Mouse (Mus musculus) ES-Bruce4 (cell line): ENCODE measurements at regions not wholly inside any gene's neighbourhood (a gene's known extent, or its start where the extent isn't known, plus 50 kb on each side); places are given as distances from the start of the nearest gene placed in this dataset.

Source experiments
- H3K27ac ChIP-seq: 2 replicates; pipeline ENCODE4 v1.5.1; 2012; ENCODE audit warnings: low read length, inconsistent platforms; ENCODE audit not compliant: insufficient read depth
- H3K27me3 ChIP-seq: 2 replicates; pipeline ENCODE4 v1.6.1; 2012; ENCODE audit warnings: mild to moderate bottlenecking, low read length, inconsistent platforms; ENCODE audit not compliant: control insufficient read depth, poor library complexity, insufficient read depth, severe bottlenecking
- H3K36me3 ChIP-seq: 2 replicates; pipeline ENCODE4 v1.6.1; 2012; ENCODE audit warnings: inconsistent platforms, mild to moderate bottlenecking, low read length, moderate library complexity; ENCODE audit not compliant: control insufficient read depth, poor library complexity, insufficient read depth, severe bottlenecking
- H3K4me1 ChIP-seq: one replicate; pipeline ENCODE4 v1.8.1; 2011; ENCODE audit warnings: low read length; ENCODE audit not compliant: control insufficient read depth, insufficient read depth
- H3K4me3 ChIP-seq: 2 replicates; pipeline ENCODE4 v1.5.1; 2011; ENCODE audit warnings: low read depth, mild to moderate bottlenecking, low read length
- H3K9ac ChIP-seq: 2 replicates; pipeline ENCODE4 v1.6.1; 2012; ENCODE audit warnings: low read depth, mild to moderate bottlenecking, inconsistent platforms; ENCODE audit not compliant: poor library complexity, severe bottlenecking
- H3K9me3 ChIP-seq: replicated peaks from 2 replicates; pipeline ENCODE4 v1.6.1; 2012; ENCODE audit warnings: mild to moderate bottlenecking, low read length, inconsistent platforms; ENCODE audit not compliant: control insufficient read depth, poor library complexity, insufficient read depth, severe bottlenecking
- CTCF ChIP-seq: IDR thresholded peaks from one replicate; pipeline ENCODE4 v1.8.1; 2011; ENCODE audit warnings: low read depth, low read length
- EP300 ChIP-seq: IDR thresholded peaks from 2 replicates; pipeline ENCODE4 v1.6.1; 2011; ENCODE audit warnings: low read depth, low read length; ENCODE audit not compliant: insufficient read depth
- POLR2A ChIP-seq: IDR thresholded peaks from one replicate; pipeline ENCODE4 v1.8.1; 2011; ENCODE audit warnings: low read length; ENCODE audit not compliant: insufficient read depth

- TF ChIP-seq CTCF (no peak), POLR2A (no peak), EP300 (no peak)
These were observed 424.2 kb downstream of the Cntn6 start for GRCm38 (mm10) chr6:104916787-104917186.

GRCm38 (mm10) chr6:104922577-104922976 lies 430.0 kb downstream of the Cntn6 start:
- Histone ChIP-seq H3K27ac (no peak overlapping the region), H3K9ac (no peak overlapping the region), H3K27me3 (no peaks in the 10 kb centered on the region), H3K36me3 (no peaks in the 10 kb centered on the region), H3K9me3 (no peaks in the 10 kb centered on the region), H3K4me3 (no peak overlapping the region), H3K4me1 (no peaks in the 10 kb centered on the region)
- TF ChIP-seq CTCF: no peak
- no peak for TF ChIP-seq POLR2A
- TF ChIP-seq EP300: no peak

More at GRCm38 (mm10) chr6:104916787-104917186, 424.2 kb downstream of the Cntn6 start:
- Histone ChIP-seq H3K4me3 (no peak overlapping the region), H3K9ac (no peak overlapping the region), H3K27me3 (no peaks in the 10 kb centered on the region), H3K9me3 (no peaks in the 10 kb centered on the region), H3K4me1 (no peaks in the 10 kb centered on the region), H3K27ac (no peak overlapping the region), H3K36me3 (no peaks in the 10 kb centered on the region)

DNA sequence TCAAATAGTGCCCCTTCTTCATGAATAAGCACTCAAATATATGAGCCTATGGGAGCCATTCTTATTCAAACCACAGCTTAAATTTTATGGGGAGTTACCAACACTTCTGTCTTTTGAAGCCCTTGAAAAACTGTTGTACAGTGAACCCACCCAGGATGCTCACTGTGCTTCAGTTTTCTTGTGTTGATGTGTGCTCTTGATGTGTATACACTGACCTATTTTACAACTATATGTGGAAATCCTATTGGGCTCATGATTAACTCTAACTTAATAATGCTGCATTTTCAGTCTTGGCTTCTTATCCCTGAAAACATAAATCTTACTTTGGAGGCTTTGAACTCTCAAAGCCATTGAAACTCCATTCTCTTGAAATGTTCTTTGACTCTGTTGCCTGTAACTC lies 433.5 kb downstream of the Cntn6 start:
- H3K9me3 ChIP-seq: no peaks in the 10 kb centered on the region
- H3K36me3 ChIP-seq: no peaks in the 10 kb centered on the region
- no peak overlapping the region for H3K27ac ChIP-seq
- no peak for TF ChIP-seq CTCF
- TF ChIP-seq POLR2A: no peak
- no peak for TF ChIP-seq EP300
- no peak overlapping the region for H3K4me3 ChIP-seq
- no peak overlapping the region for H3K9ac ChIP-seq
- no peaks in the 10 kb centered on the region for H3K27me3 ChIP-seq
- no peaks in the 10 kb centered on the region for H3K4me1 ChIP-seq

DNA sequence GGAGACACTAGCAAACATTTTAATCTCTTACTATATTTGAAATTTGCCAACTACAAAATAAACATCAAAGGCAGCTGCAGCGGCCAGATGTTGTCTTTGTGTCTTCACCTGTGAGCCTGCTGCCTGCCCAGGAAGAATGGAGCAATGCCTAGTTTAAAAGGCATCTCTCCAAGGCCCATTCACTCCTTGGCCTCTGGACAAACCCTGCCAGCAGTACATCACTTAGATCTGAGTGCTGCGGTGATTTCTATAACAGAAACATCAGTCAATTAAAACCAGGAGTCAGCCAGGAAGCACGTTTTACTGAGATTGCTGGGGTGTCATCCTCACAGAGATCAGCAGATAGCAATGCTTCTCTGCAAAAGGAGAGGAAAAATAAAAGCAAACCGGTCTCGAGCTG lies 437.7 kb downstream of the Cntn6 start:
- Histone ChIP-seq H3K36me3 (no peaks in the 10 kb centered on the region), H3K27me3 (no peaks in the 10 kb centered on the region), H3K4me3 (no peak overlapping the region), H3K9ac (no peak overlapping the region), H3K27ac (no peak overlapping the region), H3K4me1 (no peaks in the 10 kb centered on the region), H3K9me3 (no peaks in the 10 kb centered on the region)
- TF ChIP-seq CTCF (no peak), POLR2A (no peak), EP300 (no peak)

GRCm38 (mm10) chr6:104932153-104932552 lies 439.6 kb downstream of the Cntn6 start:
- TF ChIP-seq EP300 (no peak), POLR2A (no peak), CTCF (no peak)
- Histone ChIP-seq H3K4me3 (no peak overlapping the region), H3K9me3 (no peaks in the 10 kb centered on the region), H3K4me1 (no peaks in the 10 kb centered on the region), H3K36me3 (no peaks in the 10 kb centered on the region), H3K9ac (no peak overlapping the region), H3K27me3 (no peaks in the 10 kb centered on the region), H3K27ac (no peak overlapping the region)

- TF ChIP-seq POLR2A (no peak), EP300 (no peak), CTCF (no peak)
- Histone ChIP-seq H3K27me3 (no peaks in the 10 kb centered on the region), H3K9me3 (no peaks in the 10 kb centered on the region), H3K4me3 (no peak overlapping the region), H3K4me1 (no peaks in the 10 kb centered on the region), H3K27ac (no peak overlapping the region), H3K36me3 (no peaks in the 10 kb centered on the region), H3K9ac (no peak overlapping the region)
These were observed 446.5 kb downstream of the Cntn6 start for GRCm38 (mm10) chr6:104939134-104939533.

- no peak overlapping the region for H3K9ac ChIP-seq
- no peak overlapping the region for H3K27ac ChIP-seq
- H3K4me1 ChIP-seq: no peaks in the 10 kb centered on the region
- no peak overlapping the region for H3K4me3 ChIP-seq
- no peaks in the 10 kb centered on the region for H3K27me3 ChIP-seq
- no peaks in the 10 kb centered on the region for H3K36me3 ChIP-seq
- TF ChIP-seq CTCF (no peak), POLR2A (no peak), EP300 (no peak)
- H3K9me3 ChIP-seq: no peaks in the 10 kb centered on the region
These were observed 481.9 kb downstream of the Cntn6 start for GRCm38 (mm10) chr6:104974517-104974916.
